Mouse (Mus musculus): ENCODE measurements at regions not wholly inside any gene's neighbourhood (a gene's known extent, or its start where the extent isn't known, plus 50 kb on each side); places are given as distances from the start of the nearest gene placed in this dataset.

DNA sequence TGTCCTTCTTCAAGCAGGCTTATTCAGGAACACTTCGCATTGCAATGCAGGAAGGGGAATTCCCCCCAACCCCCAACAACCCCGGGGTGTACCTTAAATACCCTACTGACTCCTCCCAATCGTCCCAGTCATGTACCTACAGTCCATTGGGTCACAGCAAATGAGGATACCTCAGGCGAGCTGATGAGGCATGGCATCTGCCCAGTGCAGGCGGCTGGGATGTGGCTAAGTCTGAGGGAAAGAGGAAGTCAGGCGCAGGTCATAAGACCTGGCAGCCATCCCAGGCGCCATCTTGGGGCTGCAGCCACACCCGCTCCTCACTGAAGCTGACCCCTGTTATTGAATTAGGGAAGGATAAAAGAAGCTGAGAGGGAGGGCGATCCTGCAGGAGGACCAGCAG, 368.1 kb downstream of the 1700017N19Rik start:
- H3K4me2 ChIP-seq = no peak overlapping the region
- WGBS = 90% methylated on average over 9 of the region's 9 CpGs
- H3K27me3 ChIP-seq = no peaks in the 10 kb centered on the region
- no peaks in the 10 kb centered on the region for H3K9me3 ChIP-seq
- no peak overlapping the region for H3K27ac ChIP-seq
- H3K4me1 ChIP-seq (replicated peaks) = no peaks in the 10 kb centered on the region
- ATAC-seq (ENCODE audit: low FRiP score) = no peak
- H3K36me3 ChIP-seq = no peaks in the 10 kb centered on the region
- H3K9ac ChIP-seq = no peak overlapping the region
- H3K4me3 ChIP-seq = no peak overlapping the region

DNA sequence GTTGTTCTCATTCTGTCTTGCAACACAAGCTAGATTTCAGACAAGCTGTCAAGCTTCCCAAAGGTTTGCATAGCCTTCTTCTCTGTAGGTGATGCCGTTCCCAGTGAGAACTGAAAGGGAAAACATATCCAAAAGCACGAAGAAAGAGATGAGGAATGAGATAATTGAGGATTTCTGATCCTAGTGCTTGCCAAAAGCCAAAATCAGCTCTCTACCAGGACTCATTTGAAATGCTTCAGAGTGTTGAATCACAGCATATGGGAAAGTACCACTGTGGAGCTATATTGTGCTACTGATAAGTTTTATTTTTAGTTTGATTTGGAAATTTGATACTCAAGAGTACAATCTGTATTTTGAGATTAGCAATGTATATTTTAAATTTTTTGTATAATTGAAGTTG, 413.2 kb downstream of the 1700017N19Rik start:
- Histone ChIP-seq H3K36me3 (no peaks in the 10 kb centered on the region), H3K27me3 (no peaks in the 10 kb centered on the region), H3K27ac (no peak overlapping the region), H3K4me2 (no peak overlapping the region), H3K4me1 (replicated peaks) (no peaks in the 10 kb centered on the region), H3K4me3 (no peak overlapping the region), H3K9me3 (no peaks in the 10 kb centered on the region), H3K9ac (no peak overlapping the region)
- no peak for ATAC-seq (ENCODE audit: low FRiP score)
- 76% methylated on average over 2 of the region's 2 CpGs for WGBS

GRCm38 (mm10) chr10:101004687-101005086, 414.4 kb downstream of the 1700017N19Rik start:
- 84% methylated on average over 4 of the region's 4 CpGs for WGBS
- H3K27me3 ChIP-seq = no peaks in the 10 kb centered on the region

GRCm38 (mm10) chr10:101015416-101015815, 425.1 kb downstream of the 1700017N19Rik start:
- Histone ChIP-seq H3K27me3 (no peaks in the 10 kb centered on the region), H3K9ac (no peak overlapping the region), H3K27ac (no peak overlapping the region), H3K36me3 (no peaks in the 10 kb centered on the region), H3K4me1 (replicated peaks) (no peaks in the 10 kb centered on the region), H3K4me2 (no peak overlapping the region), H3K4me3 (no peak overlapping the region), H3K9me3 (no peaks in the 10 kb centered on the region)
- WGBS = 89% methylated on average over 1 of the region's 1 CpGs
- no peak for ATAC-seq (ENCODE audit: low FRiP score)

More at GRCm38 (mm10) chr10:101004687-101005086, 414.4 kb downstream of the 1700017N19Rik start:
- no peak overlapping the region for H3K27ac ChIP-seq
- H3K9ac ChIP-seq = no peak overlapping the region
- H3K4me1 ChIP-seq (replicated peaks) = no peaks in the 10 kb centered on the region
- H3K36me3 ChIP-seq = no peaks in the 10 kb centered on the region
- no peaks in the 10 kb centered on the region for H3K9me3 ChIP-seq
- ATAC-seq (ENCODE audit: low FRiP score) = no peak
- H3K4me2 ChIP-seq = no peak overlapping the region
- no peak overlapping the region for H3K4me3 ChIP-seq

GRCm38 (mm10) chr10:101038630-101039029, 448.3 kb downstream of the 1700017N19Rik start:
- Histone ChIP-seq H3K27ac (no peak overlapping the region), H3K36me3 (no peaks in the 10 kb centered on the region), H3K4me2 (no peak overlapping the region), H3K9me3 (no peaks in the 10 kb centered on the region), H3K4me1 (replicated peaks) (no peaks in the 10 kb centered on the region), H3K27me3 (no peaks in the 10 kb centered on the region), H3K4me3 (no peak overlapping the region), H3K9ac (no peak overlapping the region)
- no peak for ATAC-seq (ENCODE audit: low FRiP score)

DNA sequence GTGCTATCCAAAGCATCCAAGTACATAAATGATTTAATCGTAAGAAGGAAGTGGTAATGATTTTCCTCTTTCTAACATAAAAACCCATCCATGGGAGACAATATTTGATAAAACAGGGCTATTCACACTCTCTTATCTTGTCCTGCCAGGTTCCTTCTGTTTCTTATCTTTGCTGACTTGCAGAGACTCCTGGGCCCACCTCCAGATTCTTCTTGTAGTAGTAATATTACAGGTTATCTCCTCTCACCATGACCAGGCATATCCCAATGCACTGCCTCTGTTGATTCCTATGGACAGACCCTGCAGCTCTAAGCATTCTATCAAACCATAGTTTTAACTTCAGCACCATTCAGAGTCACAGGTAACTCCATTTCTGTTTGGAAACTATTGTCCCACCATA, 448.8 kb downstream of the 1700017N19Rik start:
- no peak overlapping the region for H3K27ac ChIP-seq
- H3K4me3 ChIP-seq = no peak overlapping the region
- no peak overlapping the region for H3K9ac ChIP-seq
- H3K9me3 ChIP-seq = no peaks in the 10 kb centered on the region
- H3K27me3 ChIP-seq = no peaks in the 10 kb centered on the region
- ATAC-seq (ENCODE audit: low FRiP score) = no peak
- no peak overlapping the region for H3K4me2 ChIP-seq
- H3K36me3 ChIP-seq = no peaks in the 10 kb centered on the region
- no peaks in the 10 kb centered on the region for H3K4me1 ChIP-seq (replicated peaks)
- 84% methylated on average over 1 of the region's 1 CpGs for WGBS
